Mouse (Mus musculus) leukemia stem cell, adult 10-12 weeks (primary cell): Measurements from ENCODE around the gene Aqp2. TPM values are rescaled to one million over a fixed set of nuclear protein-coding genes. Genes with fewer than 3 reads are reported as not detected.

Experiments
- polyA plus RNA-seq: library from polyadenylated mRNA; stranded (reverse); fragments of >175 nt; gene quantifications from 2 replicates; pipeline ENCODE4 v1.2.3, GENCODE M21; 2012; ENCODE audit warnings: low replicate concordance

Gene Aqp2
- 0.17 TPM in 1 of 2 replicates, not detected in the other for polyA plus RNA-seq

DNA sequence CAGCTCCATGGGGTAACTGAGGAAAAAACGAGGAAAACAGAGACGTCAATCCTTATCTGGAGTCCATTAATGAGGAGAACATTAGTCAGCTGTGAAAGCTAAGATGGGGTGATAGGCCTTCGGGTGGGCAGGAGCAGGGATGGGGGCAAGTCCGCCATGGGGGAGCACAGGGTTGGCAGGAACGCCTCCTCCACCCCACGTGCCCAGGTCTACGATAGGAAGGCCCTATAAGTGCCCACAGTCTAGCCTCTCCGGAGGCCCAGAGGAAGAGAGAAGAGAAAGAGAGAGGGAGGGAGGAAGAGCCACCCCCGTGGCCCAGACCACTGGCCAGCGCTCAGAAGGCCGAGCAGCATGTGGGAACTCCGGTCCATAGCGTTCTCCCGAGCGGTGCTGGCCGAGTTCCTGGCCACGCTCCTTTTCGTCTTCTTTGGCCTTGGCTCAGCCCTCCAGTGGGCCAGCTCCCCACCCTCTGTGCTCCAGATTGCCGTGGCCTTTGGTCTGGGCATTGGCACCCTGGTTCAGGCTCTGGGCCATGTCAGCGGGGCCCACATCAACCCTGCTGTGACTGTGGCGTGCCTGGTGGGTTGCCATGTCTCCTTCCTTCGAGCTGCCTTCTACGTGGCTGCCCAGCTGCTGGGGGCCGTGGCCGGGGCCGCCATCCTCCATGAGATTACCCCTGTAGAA, at the start of gene Aqp2:
Aqp2 (plus strand) TSS at position 254 of the 684 bp plus-strand sequence.

DNA sequence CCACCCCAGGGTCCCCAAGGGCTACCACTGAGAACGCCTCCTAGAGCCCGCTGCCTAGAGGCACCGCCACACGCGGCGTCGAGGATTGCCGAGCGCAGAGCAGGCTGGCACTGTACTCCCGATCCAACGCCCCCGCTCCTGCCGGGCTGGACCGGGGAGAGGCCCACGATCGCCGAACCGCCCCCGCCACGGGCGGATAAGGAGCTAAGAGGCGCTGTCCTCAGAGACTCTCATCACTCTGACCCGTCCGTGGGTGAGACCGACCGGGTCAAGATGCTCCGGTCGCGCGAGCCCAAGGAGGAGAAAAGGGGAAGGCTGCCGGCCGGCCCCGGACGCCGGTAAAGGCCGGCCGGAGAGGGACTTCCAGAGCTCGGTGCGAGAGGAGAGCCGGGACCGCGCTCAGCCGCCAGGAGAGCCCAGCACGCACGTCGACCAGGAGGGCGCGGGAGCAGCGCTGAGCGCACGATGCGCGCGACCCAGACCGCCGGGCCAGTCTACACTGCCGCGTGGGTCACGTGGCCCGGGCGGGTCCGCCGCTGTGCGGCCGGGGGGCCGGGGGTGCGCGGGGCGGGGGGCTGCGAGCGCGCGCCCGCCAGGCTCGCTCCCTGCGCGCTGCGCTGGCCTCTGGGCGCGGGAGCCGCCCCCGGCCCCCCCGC, 11.7 kb downstream of the Aqp2 start, which contains the start of gene Aqp5:
Aqp5 (plus strand) TSS at position 354 of the 656 bp plus-strand sequence.

DNA sequence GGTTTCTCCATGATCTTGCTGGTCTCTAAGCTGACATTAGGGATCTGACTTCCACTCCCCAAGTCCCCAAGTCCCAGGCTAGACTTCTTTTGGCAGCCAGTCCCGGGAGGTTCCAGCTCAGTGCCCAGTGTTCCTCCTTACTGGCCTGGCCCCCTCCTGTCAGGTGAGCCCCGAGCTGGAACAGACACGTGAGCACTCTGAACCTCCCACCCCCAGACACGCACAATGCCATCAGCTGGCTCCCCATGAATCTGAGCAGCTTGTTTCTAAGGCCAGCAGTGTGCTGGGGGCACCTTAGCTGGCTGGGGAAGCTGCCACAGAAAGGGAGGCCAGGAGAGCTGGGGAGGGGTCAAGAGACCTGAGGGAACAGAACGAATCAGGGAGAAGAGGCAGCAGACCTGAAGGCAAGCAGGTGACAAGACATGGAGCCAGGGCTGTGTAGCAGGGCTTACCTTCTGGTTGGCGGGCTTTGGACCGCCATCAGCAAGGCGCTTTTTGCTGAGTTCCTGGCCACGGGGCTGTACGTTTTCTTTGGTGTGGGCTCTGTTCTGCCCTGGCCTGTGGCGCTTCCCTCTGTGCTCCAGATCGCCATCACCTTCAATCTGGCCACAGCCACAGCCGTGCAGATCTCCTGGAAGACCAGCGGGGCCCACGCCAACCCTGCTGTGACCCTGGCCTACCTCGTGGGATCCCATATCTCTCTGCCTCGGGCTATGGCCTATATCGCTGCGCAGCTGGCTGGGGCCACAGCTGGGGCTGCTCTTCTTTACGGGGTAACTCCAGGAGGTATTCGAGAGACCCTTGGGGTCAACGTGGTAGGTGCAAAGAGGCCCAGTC, 22.3 kb downstream of the Aqp2 start, which contains the start of gene Aqp6:
Aqp6 (plus strand) TSS at position 415 of the 837 bp plus-strand sequence.

Other genes with a start within 250 kb of the Aqp2 start
- 6.8 and 9.3 TPM in 2 replicates for gene Fmnl3, start 208.6 kb upstream of the Aqp2 start, polyA plus RNA-seq
- 177 and 273 TPM in 2 replicates for gene Tmbim6, start 186.2 kb upstream of the Aqp2 start, polyA plus RNA-seq
- gene Nckap5l, start 121.3 kb upstream of the Aqp2 start, polyA plus RNA-seq: 6.2 and 9.8 TPM in 2 replicates
- gene Bcdin3d, start 104.3 kb upstream of the Aqp2 start, polyA plus RNA-seq: 3.8 and 5.3 TPM in 2 replicates
- 0.01 TPM in 1 of 2 replicates, not detected in the other for gene Faim2, start 50.9 kb upstream of the Aqp2 start, polyA plus RNA-seq
- gene Aqp5, start 11.7 kb downstream of the Aqp2 start, polyA plus RNA-seq: not detected in 2 replicates
- not detected in 2 replicates for gene Aqp6, start 22.3 kb downstream of the Aqp2 start, polyA plus RNA-seq
- gene Racgap1, start 72.6 kb downstream of the Aqp2 start, polyA plus RNA-seq: 3.3 and 14.9 TPM in 2 replicates
- not detected in 2 replicates for gene Asic1, start 91.3 kb downstream of the Aqp2 start, polyA plus RNA-seq
- 27.7 and 29.8 TPM in 2 replicates for gene Smarcd1, start 123.1 kb downstream of the Aqp2 start, polyA plus RNA-seq
- gene Gm17349, start 126.4 kb downstream of the Aqp2 start, polyA plus RNA-seq: 10.0 and 21.9 TPM in 2 replicates
- 8.1 and 8.8 TPM in 2 replicates for gene Gpd1, start 138.5 kb downstream of the Aqp2 start, polyA plus RNA-seq
- 26.9 and 33.0 TPM in 2 replicates for gene Cox14, start 146.6 kb downstream of the Aqp2 start, polyA plus RNA-seq
- gene Cers5, start 193.8 kb downstream of the Aqp2 start, polyA plus RNA-seq: 1.6 and 2.9 TPM in 2 replicates